Mouse (Mus musculus) liver, embryonic 14.5 days (tissue): ENCODE results near the gene Prpf38b.

Experiments
- CTCF ChIP-seq: IDR thresholded peaks from 2 replicates; pipeline ENCODE4 v1.5.1; 2016; ENCODE audit warnings: antibody characterized with exemption, low read depth, control low read depth
- EP300 ChIP-seq: IDR thresholded peaks from 2 replicates; pipeline ENCODE4 v1.6.1; 2016; ENCODE audit warnings: antibody characterized with exemption, low read depth

DNA sequence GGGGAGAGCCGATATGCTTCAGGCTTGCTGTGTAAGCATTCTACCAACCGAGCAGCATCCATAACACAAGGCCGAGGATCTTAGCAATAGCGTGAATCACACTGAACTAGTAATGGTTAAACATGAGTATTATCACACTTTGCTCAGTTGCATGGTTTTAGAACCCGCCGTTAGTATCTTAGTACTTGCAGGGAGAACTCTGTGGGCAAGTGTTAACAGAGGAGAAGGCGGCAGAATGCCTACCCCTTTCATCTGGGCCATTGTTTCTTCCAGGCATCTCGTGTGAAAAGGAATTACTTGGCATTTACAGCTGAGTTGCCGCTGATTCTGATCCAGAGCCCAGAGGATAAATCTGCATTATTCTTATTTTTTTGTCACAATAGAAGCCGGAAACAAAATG is 29.5 kb upstream of the Prpf38b start:
- TF ChIP-seq EP300 (no peak), CTCF (no peak)
